Mouse (Mus musculus) cerebellum, postnatal 10 days (tissue): ENCODE measurements around the gene Cd209f.
"Not testable (repeated sequence)": the region's sequence is repeated elsewhere in the genome, so short reads cannot be mapped to it uniquely, and the experiment has no call there.

Experiments
- DNase-seq, 2 experiments: peaks; one replicate each; pipeline ENCODE4 v3.0.0; 2021; ENCODE audit warnings: mixed read lengths in 2 of 2

Cd209f gene

GRCm38 (mm10) chr8:4105735-4106134 is at the start of gene Cd209f:
Gene Cd209f, minus strand, starts transcription at chr8:4105835.
- DNase-seq, result not testable (repeated sequence)

- no peak for DNase-seq
These were observed 49.2 kb upstream of the Cd209f start for GRCm38 (mm10) chr8:4154878-4155277.

DNA sequence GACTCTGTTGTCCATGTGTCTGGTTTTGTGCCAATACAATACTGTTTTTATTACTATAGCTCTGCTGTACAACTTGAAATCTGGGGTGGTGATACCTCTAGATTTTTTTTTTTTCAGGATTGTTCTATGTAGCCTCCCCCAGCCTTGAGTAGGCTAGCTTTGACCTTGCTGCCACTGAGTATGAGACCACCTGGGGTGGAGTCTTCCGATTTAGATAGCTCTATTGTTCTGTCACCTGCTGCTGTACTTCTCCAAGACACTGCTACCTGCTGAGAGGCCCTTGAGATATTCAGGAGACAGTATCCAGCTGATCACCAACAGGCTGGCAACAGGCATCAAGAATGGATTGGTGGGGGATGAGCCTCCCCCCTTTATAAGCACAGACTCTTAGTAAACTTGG is 41.6 kb upstream of the Cd209f start:
- DNase-seq, result no peak

- peak; percentile 21 to 43 for DNase-seq
These were observed 36.1 kb upstream of the Cd209f start for GRCm38 (mm10) chr8:4141721-4142120.

DNA sequence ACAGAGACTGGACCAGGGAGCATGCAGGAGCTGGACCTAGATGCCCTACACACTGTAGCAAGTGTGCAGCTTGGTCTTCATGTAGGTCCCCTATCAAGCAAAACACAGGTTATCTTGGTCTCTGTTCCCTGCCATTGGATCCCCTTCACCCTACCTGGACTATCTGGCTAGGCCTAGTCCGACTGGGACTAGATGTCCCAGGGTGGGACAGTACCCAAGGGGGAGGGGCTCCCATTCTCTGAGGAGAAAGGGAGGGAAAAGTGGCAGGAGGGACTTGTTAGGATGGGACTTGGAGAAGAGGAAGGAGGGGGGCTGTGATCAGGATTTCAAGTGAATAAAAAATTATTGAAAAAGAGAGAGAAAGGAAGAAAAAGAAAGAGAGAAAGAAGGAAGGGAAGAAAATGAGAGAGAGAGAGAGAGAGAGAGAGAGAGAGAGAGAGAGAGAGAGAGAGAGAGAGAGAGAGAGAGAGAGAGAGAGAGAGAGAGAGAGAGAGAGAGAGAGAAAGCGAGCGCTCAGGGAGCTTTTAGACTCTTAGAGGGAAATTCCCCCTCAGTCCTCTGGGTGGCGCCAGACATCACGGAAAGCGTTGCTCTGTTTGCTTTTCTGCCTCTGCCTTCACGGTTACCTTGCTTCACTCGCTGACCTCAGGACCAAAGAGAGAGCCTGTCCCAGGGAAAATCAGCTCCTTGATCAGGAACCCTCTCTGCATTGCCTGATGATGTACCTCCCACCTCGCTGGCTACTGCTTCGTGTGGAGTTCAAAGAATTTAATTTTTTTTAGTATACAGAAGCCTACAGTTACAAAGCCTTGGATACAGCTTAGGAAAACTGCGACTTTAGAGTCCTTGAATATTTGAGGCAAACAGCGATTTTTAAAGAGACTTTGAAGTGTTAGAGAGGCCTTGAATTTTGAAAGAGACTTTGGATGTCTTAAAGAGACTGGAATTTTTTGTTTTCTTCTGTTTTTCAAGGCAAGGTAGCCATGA is 34.3 kb upstream of the Cd209f start:
- peak; percentile 87 to 89 for DNase-seq

- DNase-seq, result no peak
These were observed 28.2 kb upstream of the Cd209f start, which contains the start of gene Cd209g for GRCm38 (mm10) chr8:4133798-4134197. Gene Cd209g, plus strand, starts transcription at chr8:4134098.

DNA sequence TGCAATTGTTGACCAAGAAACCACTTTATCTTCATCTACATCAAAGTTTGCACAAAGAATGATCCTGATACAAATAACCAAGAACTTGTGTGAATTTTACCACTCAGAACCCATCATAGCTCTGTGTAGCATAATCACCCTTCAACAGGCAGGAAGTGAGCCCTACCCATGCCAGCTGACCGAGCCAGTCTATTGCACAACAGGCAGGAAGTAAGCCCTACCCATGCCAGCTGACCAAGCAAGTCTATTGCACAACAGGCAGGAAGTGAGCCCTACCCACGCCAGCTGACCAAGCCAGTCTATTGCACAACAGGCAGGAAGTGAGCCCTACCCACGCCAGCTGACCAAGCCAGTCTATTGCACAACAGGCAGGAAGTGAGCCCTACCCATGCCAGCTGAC is 17.1 kb downstream of the Cd209f start:
- DNase-seq, result not testable (repeated sequence)

DNA sequence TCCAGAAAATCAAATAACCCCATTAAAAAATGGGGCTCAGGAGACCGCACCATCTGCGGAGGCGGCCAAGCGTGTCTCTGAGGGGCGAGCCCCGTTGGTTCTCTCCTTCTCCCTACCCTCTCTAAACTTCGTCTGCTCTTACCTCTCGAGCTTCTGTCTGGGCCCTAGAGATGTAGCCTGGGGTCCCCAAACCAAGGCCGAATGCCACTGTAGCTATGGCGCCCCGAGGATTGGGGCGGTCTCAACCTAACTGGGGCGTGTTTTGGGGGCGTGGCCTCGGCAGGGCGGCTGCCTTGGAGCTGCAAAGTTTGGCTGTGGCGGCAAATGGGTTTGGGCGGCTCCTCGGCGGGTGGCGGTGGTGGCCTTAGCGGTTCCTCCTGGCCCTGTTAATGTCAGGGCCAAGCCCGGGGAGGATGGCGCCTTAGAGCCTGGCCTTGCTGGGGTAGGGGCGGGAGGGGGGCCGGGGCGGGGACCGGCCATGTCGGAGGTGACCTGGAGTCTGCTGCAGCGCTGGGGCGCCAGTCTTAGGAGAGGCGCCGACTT is 18.4 kb downstream of the Cd209f start:
- peak; percentile 3 to 15 for DNase-seq
